Mouse (Mus musculus): Measurements from ENCODE around the gene Dnah8. TPM values are rescaled to one million over a fixed set of nuclear protein-coding genes. Genes with fewer than 3 reads are reported as not detected.

The Dnah8 gene
- total RNA-seq, 2 experiments from 2014 or later = 19.6 to 27.1 TPM

GRCm38 (mm10) chr17:30657530-30658151, 33.5 kb downstream of the Dnah8 start:
- no peak for ATAC-seq (replicated peaks; ENCODE audit: poor library complexity)

GRCm38 (mm10) chr17:30658152-30658544, 34.0 kb downstream of the Dnah8 start:
- ATAC-seq (replicated peaks; ENCODE audit: poor library complexity) = peak; percentile 31; the same call in 1 of the 2 replicates

GRCm38 (mm10) chr17:30662131-30662530, 38.0 kb downstream of the Dnah8 start:
- no peak for ATAC-seq (replicated peaks; ENCODE audit: poor library complexity)

- ATAC-seq (replicated peaks; ENCODE audit: poor library complexity) = no peak
Observed at GRCm38 (mm10) chr17:30663170-30663569, 39.0 kb downstream of the Dnah8 start.

- ATAC-seq (replicated peaks; ENCODE audit: poor library complexity) = no peak
Observed at GRCm38 (mm10) chr17:30664856-30665255, 40.7 kb downstream of the Dnah8 start.

GRCm38 (mm10) chr17:30672556-30672955, 48.4 kb downstream of the Dnah8 start:
- no peak for ATAC-seq (replicated peaks; ENCODE audit: poor library complexity)

GRCm38 (mm10) chr17:30673023-30673422, 48.9 kb downstream of the Dnah8 start:
- ATAC-seq (replicated peaks; ENCODE audit: poor library complexity) = no peak

- no peak for ATAC-seq (replicated peaks; ENCODE audit: poor library complexity)
Observed at GRCm38 (mm10) chr17:30675021-30675740, 51.0 kb downstream of the Dnah8 start.

- no peak for ATAC-seq (replicated peaks; ENCODE audit: poor library complexity)
Observed at GRCm38 (mm10) chr17:30678523-30678922, 54.4 kb downstream of the Dnah8 start.

- no peak for ATAC-seq (replicated peaks; ENCODE audit: poor library complexity)
Observed at GRCm38 (mm10) chr17:30679612-30680011, 55.5 kb downstream of the Dnah8 start.

- ATAC-seq (replicated peaks; ENCODE audit: poor library complexity) = peak; percentile 95
Observed at GRCm38 (mm10) chr17:30681604-30682003, 57.5 kb downstream of the Dnah8 start.

- ATAC-seq (replicated peaks; ENCODE audit: poor library complexity) = no peak
Observed at GRCm38 (mm10) chr17:30690181-30690580, 66.0 kb downstream of the Dnah8 start.

GRCm38 (mm10) chr17:30691481-30691880, 67.3 kb downstream of the Dnah8 start:
- ATAC-seq (replicated peaks; ENCODE audit: poor library complexity) = no peak

GRCm38 (mm10) chr17:30694281-30694680, 70.1 kb downstream of the Dnah8 start:
- ATAC-seq (replicated peaks; ENCODE audit: poor library complexity) = no peak

GRCm38 (mm10) chr17:30714732-30715131, 90.6 kb downstream of the Dnah8 start:
- no peak for ATAC-seq (replicated peaks; ENCODE audit: poor library complexity)

- no peak for ATAC-seq (replicated peaks; ENCODE audit: poor library complexity)
Observed at GRCm38 (mm10) chr17:30718197-30718596, 94.0 kb downstream of the Dnah8 start.

GRCm38 (mm10) chr17:30719031-30719430, 94.9 kb downstream of the Dnah8 start:
- ATAC-seq (replicated peaks; ENCODE audit: poor library complexity) = no peak

- ATAC-seq (replicated peaks; ENCODE audit: poor library complexity) = no peak
Observed at GRCm38 (mm10) chr17:30727788-30728187, 103.6 kb downstream of the Dnah8 start.

GRCm38 (mm10) chr17:30732736-30733135, 108.6 kb downstream of the Dnah8 start:
- ATAC-seq (replicated peaks; ENCODE audit: poor library complexity) = no peak

GRCm38 (mm10) chr17:30734770-30735169, 110.6 kb downstream of the Dnah8 start:
- no peak for ATAC-seq (replicated peaks; ENCODE audit: poor library complexity)

- ATAC-seq (replicated peaks; ENCODE audit: poor library complexity) = no peak
Observed at GRCm38 (mm10) chr17:30735454-30735853, 111.3 kb downstream of the Dnah8 start.

GRCm38 (mm10) chr17:30737797-30738196, 113.6 kb downstream of the Dnah8 start:
- 0 out of 2 replicates have a peak, but pooled peaks have one; percentile 31 for ATAC-seq (replicated peaks; ENCODE audit: poor library complexity)

Measured in megakaryocyte progenitor cell, adult 5-6 weeks (primary cell).